Comparison of ENCODE assay signal across 9 mouse cellular contexts in the genomic region with DNA sequence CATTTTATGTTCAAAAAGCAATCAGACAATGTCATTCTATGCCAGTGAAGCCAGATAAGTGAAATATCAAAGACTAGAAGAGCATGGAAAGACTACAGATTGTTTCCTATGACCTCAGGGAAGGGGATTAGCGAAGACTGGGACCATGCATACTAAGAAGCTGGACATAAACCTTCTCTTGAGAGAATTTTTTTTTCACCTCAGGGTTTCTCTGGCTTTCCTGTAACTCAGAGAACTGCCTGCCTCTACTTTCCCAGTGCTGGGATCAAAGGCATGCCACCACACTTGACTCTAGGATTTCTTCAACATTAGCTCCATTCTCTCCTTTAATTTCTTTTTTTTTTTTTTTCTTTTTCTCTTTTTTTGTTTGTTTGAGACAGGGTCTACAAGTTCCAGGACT. TPM values are rescaled to one million over a fixed set of nuclear protein-coding genes. Genes with fewer than 3 reads are reported as not detected.
A peak's percentile ranks its signal among the peaks of the same experiment; 100 is the strongest.
DNase-seq lines count a peak whose midpoint lies in the region; ATAC-seq and TF ChIP-seq lines count a peak whose summit lies in the region.
"Had no signal": no experiment of that assay in that cellular context is flagged by ENCODE, and none has a peak within 500 bp of the region (broad histone marks: within the 10 kb centered on the region; RNA-seq: fewer than 3 reads in every experiment).

No protein-coding gene starts in this region.

- H3K4me2 ChIP-seq in heart, postnatal 0 days (ENCODE audit: low read depth, low read length) = no peak overlapping the region
- peak overlapping the region; percentile 66 for H3K4me2 ChIP-seq in hindbrain, embryonic 13.5 days
- H3K4me2 ChIP-seq in midbrain, embryonic 12.5 days (replicated peaks) = peak overlapping the region; percentile 66

- no peaks in the 10 kb centered on the region for H3K27me3 ChIP-seq in heart, postnatal 0 days (ENCODE audit: control insufficient read depth, insufficient read depth, low read length)
- no peaks in the 10 kb centered on the region for H3K27me3 ChIP-seq in hindbrain, embryonic 13.5 days
- H3K27me3 ChIP-seq in midbrain, embryonic 12.5 days = no peaks in the 10 kb centered on the region
- H3K27me3 ChIP-seq: Patski had no signal

- peaks cover 14% of the 10 kb centered on the region for H3K4me1 ChIP-seq in heart, postnatal 0 days (ENCODE audit: control insufficient read depth, insufficient read depth)
- peaks cover 20% of the 10 kb centered on the region for H3K4me1 ChIP-seq in hindbrain, embryonic 13.5 days (replicated peaks)
- peaks cover 15% of the 10 kb centered on the region for H3K4me1 ChIP-seq in midbrain, embryonic 12.5 days

- TF ChIP-seq CTCF in heart, postnatal 0 days (IDR thresholded peaks at IDR 0.05; ENCODE audit: low read depth) = no peak
- TF ChIP-seq CTCF in brain, embryonic 14.5 days (IDR thresholded peaks at IDR 0.05; ENCODE audit: borderline replicate concordance, extremely low read depth, insufficient read depth, insufficient read length) = no peak

- H3K9ac ChIP-seq in heart, postnatal 0 days (replicated peaks; ENCODE audit: low read depth, low read length) = no peak overlapping the region
- H3K9ac ChIP-seq in hindbrain, embryonic 13.5 days = peak overlapping the region; percentile 86
- peak overlapping the region; percentile 70; the same call in 1 of the 2 replicates for H3K9ac ChIP-seq in midbrain, embryonic 12.5 days (replicated peaks)

- no peaks in the 10 kb centered on the region for H3K36me3 ChIP-seq in heart, postnatal 0 days (replicated peaks; ENCODE audit: control insufficient read depth, insufficient read depth, low read length)
- no peaks in the 10 kb centered on the region for H3K36me3 ChIP-seq in hindbrain, embryonic 13.5 days
- no peaks in the 10 kb centered on the region for H3K36me3 ChIP-seq in midbrain, embryonic 12.5 days

- peak overlapping the region; percentile 97; the same call in 1 of the 2 replicates for H3K27ac ChIP-seq in heart, postnatal 0 days (ENCODE audit: low read depth)
- H3K27ac ChIP-seq in hindbrain, embryonic 13.5 days = no peak overlapping the region
- peak overlapping the region; percentile 100; the same call in 1 of the 2 replicates for H3K27ac ChIP-seq in midbrain, embryonic 12.5 days (replicated peaks)

- WGBS in heart, postnatal 0 days = 88% methylated on average over 1 of the region's 1 CpGs
- WGBS in hindbrain, embryonic 13.5 days = 83% methylated on average over 1 of the region's 1 CpGs
- WGBS in midbrain, embryonic 12.5 days = 54% methylated on average over 1 of the region's 1 CpGs

- H3K4me3 ChIP-seq in heart, postnatal 0 days (ENCODE audit: low read depth, low read length) = no peak overlapping the region
- H3K4me3 ChIP-seq in hindbrain, embryonic 13.5 days = peak overlapping the region; percentile 89; the same call in 1 of the 2 replicates
- H3K4me3 ChIP-seq in midbrain, embryonic 12.5 days = peak overlapping the region; percentile 96; the same call in 1 of the 2 replicates

- ATAC-seq in heart, postnatal 0 days (ENCODE audit: insufficient read depth, low read depth) = no peak
- no peak for ATAC-seq in hindbrain, embryonic 13.5 days (ENCODE audit: low FRiP score)
- no peak for ATAC-seq in midbrain, embryonic 12.5 days (ENCODE audit: low FRiP score, low read depth)
- no peak for ATAC-seq in megakaryocyte-erythroid progenitor cell, adult 5-6 weeks (replicated peaks; ENCODE audit: low FRiP score, low TSS enrichment, poor library complexity, severe bottlenecking)

- TF ChIP-seq EP300 in heart, postnatal 0 days (IDR thresholded peaks at IDR 0.05; ENCODE audit: low read depth) = no peak

- no peak for TF ChIP-seq POLR2A in brain, embryonic 14.5 days (IDR thresholded peaks at IDR 0.05; ENCODE audit: borderline replicate concordance, extremely low read depth, insufficient read depth, insufficient read length, poor library complexity, severe bottlenecking)

- intact Hi-C loops in heart, postnatal 10 days (cut with DNase I) = no loop called here

- H3K9me3 ChIP-seq in heart, postnatal 0 days (replicated peaks; ENCODE audit: control insufficient read depth, low read length) = no peaks in the 10 kb centered on the region
- no peaks in the 10 kb centered on the region for H3K9me3 ChIP-seq in hindbrain, embryonic 13.5 days
- no peaks in the 10 kb centered on the region for H3K9me3 ChIP-seq in midbrain, embryonic 12.5 days

- DNase-seq in heart, postnatal 0 days (ENCODE audit: low spot score) = no peak
- DNase-seq in heart, postnatal 10 days = no peak
- DNase-seq in brain, embryonic 14.5 days (ENCODE audit: low read depth) = peak; percentile 20
- DNase-seq in left cerebral cortex, adult 18-20 months (ENCODE audit: low spot score in 2 of 2) = no peak
- DNase-seq in adrenal gland, postnatal 14 days = no peak

RNA-seq across cellular contexts. Expression of a gene that starts 0.9 kb away (rescaled TPM):
- 11.2 and 20.0 TPM in 2 replicates for total RNA-seq in heart, postnatal 0 days (2014; rRNA removed; ENCODE audit: low replicate concordance)
- 17.8 and 18.6 TPM in 2 replicates for polyA plus RNA-seq in heart, postnatal 0 days (2015; fragmentation: Nextera tagmentation; extraction: Ambion mirVana)
- total RNA-seq in heart, postnatal 10 days (2021) = 10 to 100 TPM; 24.4 to 30.4 TPM
- 27.1 and 35.5 TPM in 2 replicates for polyA plus RNA-seq in brain, embryonic 14.5 days (2012; rRNA removed)
- polyA plus RNA-seq in hindbrain, embryonic 13.5 days (2015; fragmentation: Nextera tagmentation; extraction: Ambion mirVana) = 74.1 and 77.0 TPM in 2 replicates
- polyA plus RNA-seq in midbrain, embryonic 12.5 days (2016; fragmentation: Nextera tagmentation; extraction: Ambion mirVana) = 80.7 and 88.4 TPM in 2 replicates
- total RNA-seq in left cerebral cortex, adult 18-20 months (2021) = 10 to 100 TPM; 47.8 to 49.3 TPM
- 39.4 and 40.6 TPM in 2 replicates for total RNA-seq in adrenal gland, postnatal 14 days (2021)
- total RNA-seq in megakaryocyte-erythroid progenitor cell, adult 5-6 weeks (2014; fragmentation: Nextera tagmentation) = 25.7 and 31.3 TPM in 2 replicates
- total RNA-seq in megakaryocyte-erythroid progenitor cell, adult 5-6 weeks (2017) = 33.8 and 36.1 TPM in 2 replicates
